ENCODE assay signal across 8 mouse cellular contexts in the genomic region with DNA sequence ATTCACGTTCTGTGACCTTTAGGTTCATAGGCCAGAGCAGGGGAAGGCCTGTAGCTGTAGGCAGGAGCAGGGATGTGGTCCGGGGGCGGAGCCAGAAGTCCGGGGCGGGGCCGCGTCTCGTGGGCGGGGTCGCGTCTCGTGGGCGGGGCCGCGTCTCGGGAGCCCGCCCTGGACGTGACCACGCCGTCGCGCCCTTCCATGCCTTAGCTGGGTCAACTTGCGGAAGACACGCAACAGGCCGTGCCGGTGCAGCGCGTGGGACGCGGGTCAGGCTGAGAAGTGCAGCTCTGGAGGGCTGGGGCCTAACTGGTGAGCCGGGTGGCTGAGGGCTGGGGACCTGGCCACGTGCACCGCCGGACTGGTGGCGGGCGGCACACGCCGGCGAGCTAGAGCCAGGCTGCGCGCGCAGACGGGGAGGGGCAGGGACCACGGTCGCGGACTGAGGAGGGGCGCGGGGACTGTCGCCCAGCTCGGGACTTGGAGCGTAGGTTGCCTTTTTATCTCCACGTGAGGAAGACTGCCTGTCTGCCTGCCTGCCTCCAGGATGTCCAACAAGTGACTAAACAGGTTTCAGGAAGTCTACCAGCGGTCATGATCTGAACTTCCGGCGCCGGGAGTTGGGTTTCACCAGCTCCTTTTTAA. TPM values are rescaled to one million over a fixed set of nuclear protein-coding genes. Genes with fewer than 3 reads are reported as not detected.
DNase-seq lines count a peak whose midpoint lies in the region; ATAC-seq and TF ChIP-seq lines count a peak whose summit lies in the region.

Gene Riox2 (plus strand): TSS at position 139 of the 642 bp plus-strand sequence.

- peak within 1 kb of the TSS; percentile 99 for H3K4me3 ChIP-seq in bone marrow, adult 2 months (replicated peaks; ENCODE audit: control insufficient read depth, low read depth, low read length)
- H3K4me3 ChIP-seq in embryonic facial prominence, embryonic 15.5 days (replicated peaks): peak within 1 kb of the TSS; percentile 77
- H3K4me3 ChIP-seq in kidney, embryonic 14.5 days (ENCODE audit: low read length): peak within 1 kb of the TSS; percentile 74
- H3K4me3 ChIP-seq in limb, embryonic 14.5 days (replicated peaks; ENCODE audit: low read length): peak within 1 kb of the TSS; percentile 64
- H3K4me3 ChIP-seq in midbrain, embryonic 16.5 days (ENCODE audit: low read depth, low read length): peak within 1 kb of the TSS; percentile 78
- H3K4me3 ChIP-seq in spleen, adult 2 months (ENCODE audit: extremely low read depth, insufficient read depth, insufficient read length): peak within 1 kb of the TSS; percentile 85

- ATAC-seq in embryonic facial prominence, embryonic 15.5 days (ENCODE audit: insufficient number of reproducible peaks, low FRiP score, low TSS enrichment, low read depth): peak; percentile 90
- peak; percentile 95 for ATAC-seq in kidney, embryonic 14.5 days (ENCODE audit: low FRiP score, low TSS enrichment)
- ATAC-seq in limb, embryonic 14.5 days (ENCODE audit: low FRiP score, low read depth): peak; percentile 93
- peak; percentile 97 for ATAC-seq in midbrain, embryonic 16.5 days

- peak; percentile 64; the same call in 1 of the 2 replicates for TF ChIP-seq POLR2A in bone marrow, adult 2 months (IDR thresholded peaks at IDR 0.05; ENCODE audit: borderline replicate concordance, control insufficient read depth, low read depth, low read length)
- TF ChIP-seq POLR2A in limb, embryonic 14.5 days (IDR thresholded peaks at IDR 0.05; ENCODE audit: borderline replicate concordance, extremely low read depth, insufficient read depth, insufficient read length): 0 out of 2 replicates have a peak, but pooled peaks have one; percentile 36
- TF ChIP-seq POLR2A in spleen, adult 2 months (IDR thresholded peaks at IDR 0.05; ENCODE audit: low read depth, low read length): peak; percentile 69

- H3K27ac ChIP-seq in bone marrow, adult 2 months (ENCODE audit: control insufficient read depth, insufficient read depth, low read depth, low read length, poor library complexity): peak within 1 kb of the TSS; percentile 86
- H3K27ac ChIP-seq in embryonic facial prominence, embryonic 15.5 days (replicated peaks): peak within 1 kb of the TSS; percentile 58; the same call in 1 of the 2 replicates
- H3K27ac ChIP-seq in kidney, embryonic 14.5 days (ENCODE audit: low read depth, low read length): peak within 1 kb of the TSS; percentile 48; the same call in 1 of the 2 replicates
- 0 out of 2 replicates have a peak within 1 kb of the TSS, but pooled peaks have one; percentile 35 for H3K27ac ChIP-seq in limb, embryonic 14.5 days (replicated peaks; ENCODE audit: low read depth, low read length)
- no peak within 1 kb of the TSS for H3K27ac ChIP-seq in midbrain, embryonic 16.5 days (ENCODE audit: low read length)
- peak within 1 kb of the TSS; percentile 70 for H3K27ac ChIP-seq in spleen, adult 2 months (ENCODE audit: insufficient read depth, low read length)

- H3K9ac ChIP-seq in embryonic facial prominence, embryonic 15.5 days: peak within 1 kb of the TSS; percentile 54
- peak within 1 kb of the TSS; percentile 66 for H3K9ac ChIP-seq in kidney, embryonic 14.5 days (ENCODE audit: low read depth, low read length)
- peak within 1 kb of the TSS; percentile 70 for H3K9ac ChIP-seq in limb, embryonic 14.5 days (ENCODE audit: low read depth, low read length, severe bottlenecking)
- peak within 1 kb of the TSS; percentile 74 for H3K9ac ChIP-seq in midbrain, embryonic 16.5 days (ENCODE audit: low read depth, low read length)

- no peaks in the 10 kb centered on the region; the same call in 1 of the 2 replicates for H3K4me1 ChIP-seq in bone marrow, adult 2 months (ENCODE audit: control insufficient read depth, insufficient read depth, low read length)
- H3K4me1 ChIP-seq in embryonic facial prominence, embryonic 15.5 days: 0 out of 2 replicates have a peak, but pooled peaks cover 7% of the 10 kb centered on the region
- H3K4me1 ChIP-seq in kidney, embryonic 14.5 days (ENCODE audit: control insufficient read depth, insufficient read depth, low read length): peaks cover 5% of the 10 kb centered on the region; the same call in 1 of the 2 replicates
- H3K4me1 ChIP-seq in limb, embryonic 14.5 days (ENCODE audit: control insufficient read depth, insufficient read depth, low read length): no peaks in the 10 kb centered on the region
- 0 out of 2 replicates have a peak, but pooled peaks cover 6% of the 10 kb centered on the region for H3K4me1 ChIP-seq in midbrain, embryonic 16.5 days (ENCODE audit: control insufficient read depth, insufficient read depth, low read length)
- peaks cover 6% of the 10 kb centered on the region for H3K4me1 ChIP-seq in spleen, adult 2 months (ENCODE audit: control insufficient read depth, insufficient read depth, insufficient read length)

- H3K9me3 ChIP-seq in embryonic facial prominence, embryonic 15.5 days (replicated peaks): no peaks in the 10 kb centered on the region
- no peaks in the 10 kb centered on the region for H3K9me3 ChIP-seq in kidney, embryonic 14.5 days (ENCODE audit: control insufficient read depth, low read length)
- H3K9me3 ChIP-seq in limb, embryonic 14.5 days (ENCODE audit: control insufficient read depth, low read length): no peaks in the 10 kb centered on the region
- no peaks in the 10 kb centered on the region for H3K9me3 ChIP-seq in midbrain, embryonic 16.5 days (replicated peaks; ENCODE audit: control insufficient read depth, low read length, poor library complexity, severe bottlenecking)

- peaks cover 13% of the 10 kb centered on the region; the same call in 1 of the 2 replicates for H3K36me3 ChIP-seq in embryonic facial prominence, embryonic 15.5 days
- peaks cover 10% of the 10 kb centered on the region; the same call in 1 of the 2 replicates for H3K36me3 ChIP-seq in kidney, embryonic 14.5 days (ENCODE audit: control insufficient read depth, insufficient read depth, low read length)
- 0 out of 2 replicates have a peak, but pooled peaks cover 5% of the 10 kb centered on the region for H3K36me3 ChIP-seq in limb, embryonic 14.5 days (ENCODE audit: control insufficient read depth, insufficient read depth, low read length)
- H3K36me3 ChIP-seq in midbrain, embryonic 16.5 days (ENCODE audit: control insufficient read depth, insufficient read depth, low read length): no peaks in the 10 kb centered on the region
- peaks cover 5% of the 10 kb centered on the region; the same call in 1 of the 2 replicates for H3K36me3 ChIP-seq in spleen, adult 2 months (ENCODE audit: control insufficient read depth, insufficient read depth, low read length)

- H3K27me3 ChIP-seq in embryonic facial prominence, embryonic 15.5 days: no peaks in the 10 kb centered on the region
- H3K27me3 ChIP-seq in kidney, embryonic 14.5 days (ENCODE audit: control insufficient read depth, insufficient read depth, low read length): no peaks in the 10 kb centered on the region
- H3K27me3 ChIP-seq in limb, embryonic 14.5 days (ENCODE audit: control insufficient read depth, insufficient read depth, low read length): no peaks in the 10 kb centered on the region
- H3K27me3 ChIP-seq in midbrain, embryonic 16.5 days (ENCODE audit: control insufficient read depth, insufficient read depth, low read depth, low read length): no peaks in the 10 kb centered on the region
- H3K27me3 ChIP-seq in spleen, adult 2 months (ENCODE audit: control insufficient read depth, insufficient read depth, low read length): no peaks in the 10 kb centered on the region

- TF ChIP-seq CTCF in bone marrow, adult 2 months (IDR thresholded peaks at IDR 0.05; ENCODE audit: control insufficient read depth, insufficient read depth, low read length): no peak
- TF ChIP-seq CTCF in spleen, adult 2 months (IDR thresholded peaks at IDR 0.05; ENCODE audit: extremely low read depth, insufficient read depth, insufficient read length, insufficient replicate concordance): no peak

- WGBS in bone marrow, adult 2 months: under 1% methylated on average over 56 of the region's 56 CpGs
- 2% methylated on average over 56 of the region's 56 CpGs for WGBS in embryonic facial prominence, embryonic 15.5 days
- WGBS in kidney, embryonic 14.5 days: 1% methylated on average over 52 of the region's 56 CpGs
- 2% methylated on average over 56 of the region's 56 CpGs for WGBS in limb, embryonic 14.5 days
- WGBS in midbrain, embryonic 16.5 days: 1% methylated on average over 52 of the region's 56 CpGs
- under 1% methylated on average over 56 of the region's 56 CpGs for WGBS in spleen, adult 2 months

- DNase-seq in A20 (ENCODE audit: low read depth, low spot score): peak; percentile 93
- peak; percentile 80 to 81 for DNase-seq in heart, adult 9 months (ENCODE audit: low spot score in 2 of 2)
- peak; percentile 71 for DNase-seq in limb, embryonic 14.5 days (ENCODE audit: low spot score)
- peak; percentile 64 to 84 for DNase-seq in spleen, adult 2 months (ENCODE audit: low read depth in 1 of 2, low spot score in 2 of 2)

- H3K4me2 ChIP-seq in embryonic facial prominence, embryonic 15.5 days (replicated peaks): peak within 1 kb of the TSS; percentile 61
- H3K4me2 ChIP-seq in kidney, embryonic 14.5 days (replicated peaks; ENCODE audit: low read depth, low read length): peak within 1 kb of the TSS; percentile 54
- peak within 1 kb of the TSS; percentile 48 for H3K4me2 ChIP-seq in limb, embryonic 14.5 days (replicated peaks; ENCODE audit: low read depth, low read length, severe bottlenecking)
- peak within 1 kb of the TSS; percentile 75 for H3K4me2 ChIP-seq in midbrain, embryonic 16.5 days (ENCODE audit: low read length)

RNA-seq across cellular contexts. Expression of gene Riox2, which starts in this region (rescaled TPM):
- polyA plus RNA-seq in bone marrow, adult 2 months (2011; ENCODE audit: insufficient read depth, insufficient read length, low replicate concordance, missing spikeins): 10.4 and 14.6 TPM in 2 replicates
- polyA plus RNA-seq in embryonic facial prominence, embryonic 15.5 days (2015; fragmentation: Nextera tagmentation; extraction: Ambion mirVana): 30.8 and 36.2 TPM in 2 replicates
- 33.5 and 41.9 TPM in 2 replicates for polyA plus RNA-seq in kidney, embryonic 14.5 days (2014; fragmentation: Nextera tagmentation; extraction: Ambion mirVana)
- 15.4 and 18.3 TPM in 2 replicates for polyA plus RNA-seq in limb, embryonic 14.5 days (2012; rRNA removed)
- 30.4 and 32.4 TPM in 2 replicates for polyA plus RNA-seq in limb, embryonic 14.5 days (2014; fragmentation: Nextera tagmentation; extraction: Ambion mirVana)
- 15.7 and 16.0 TPM in 2 replicates for polyA plus RNA-seq in midbrain, embryonic 16.5 days (2015; fragmentation: Nextera tagmentation; extraction: Ambion mirVana)
- 6.0 and 8.2 TPM in 2 replicates for polyA plus RNA-seq in spleen, adult 2 months (2012; rRNA removed)
